Comparison of ENCODE assay signal across 9 mouse cellular contexts in the genomic region with DNA sequence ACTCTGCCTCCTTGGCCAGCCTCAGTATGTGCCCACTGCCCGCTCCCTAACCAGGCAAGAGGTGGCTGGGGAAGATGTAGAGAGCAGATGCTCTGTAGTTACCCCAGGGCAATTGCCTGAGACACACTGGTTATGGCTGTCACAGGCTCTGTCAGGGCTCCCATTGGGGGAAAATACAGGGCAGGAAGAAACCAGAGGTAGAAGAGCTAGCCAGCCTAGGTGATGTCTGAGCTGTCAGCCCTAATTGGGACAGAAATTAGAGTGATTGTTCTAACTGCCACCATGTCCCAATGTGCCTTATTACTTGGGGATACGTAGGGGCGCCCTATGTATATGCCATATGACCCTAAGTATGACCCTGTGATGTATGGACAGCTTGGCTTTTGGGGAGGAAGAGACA. TPM values are rescaled to one million over a fixed set of nuclear protein-coding genes. Genes with fewer than 3 reads are reported as not detected.
DNase-seq lines count a peak whose midpoint lies in the region; ATAC-seq lines count a peak whose summit lies in the region.
"Had no signal": no experiment of that assay in that cellular context is flagged by ENCODE, and none has a peak within 500 bp of the region (broad histone marks: within the 10 kb centered on the region; RNA-seq: fewer than 3 reads in every experiment).

No protein-coding gene starts in this region.

- no peaks in the 10 kb centered on the region for H3K9me3 ChIP-seq in kidney, embryonic 14.5 days (ENCODE audit: control insufficient read depth, low read length)
- H3K9me3 ChIP-seq in kidney, embryonic 16.5 days (ENCODE audit: low read length): no peaks in the 10 kb centered on the region
- H3K9me3 ChIP-seq in embryonic facial prominence, embryonic 10.5 days: no peaks in the 10 kb centered on the region
- H3K9me3 ChIP-seq in hindbrain, embryonic 15.5 days: no peaks in the 10 kb centered on the region
- H3K9me3 ChIP-seq in midbrain, embryonic 15.5 days: no peaks in the 10 kb centered on the region

- ATAC-seq in kidney, embryonic 14.5 days (ENCODE audit: low FRiP score, low TSS enrichment): no peak
- ATAC-seq in kidney, embryonic 16.5 days (ENCODE audit: low FRiP score, low TSS enrichment): no peak
- no peak for ATAC-seq in hindbrain, embryonic 15.5 days (ENCODE audit: low FRiP score, low read depth)
- ATAC-seq in midbrain, embryonic 15.5 days (replicated peaks): no peak
- ATAC-seq in frontal cortex, adult (ENCODE audit: low TSS enrichment): no peak

- 88% methylated on average over 3 of the region's 3 CpGs for WGBS in kidney, embryonic 14.5 days
- 95% methylated on average over 3 of the region's 3 CpGs for WGBS in kidney, embryonic 16.5 days
- 90% methylated on average over 3 of the region's 3 CpGs for WGBS in embryonic facial prominence, embryonic 10.5 days
- 93% methylated on average over 3 of the region's 3 CpGs for WGBS in hindbrain, embryonic 15.5 days
- 85% methylated on average over 3 of the region's 3 CpGs for WGBS in midbrain, embryonic 15.5 days

- H3K36me3 ChIP-seq in kidney, embryonic 14.5 days (ENCODE audit: control insufficient read depth, insufficient read depth, low read length): peaks cover 25% of the 10 kb centered on the region
- H3K36me3 ChIP-seq in kidney, embryonic 16.5 days (ENCODE audit: insufficient read depth, low read length): peaks cover 23% of the 10 kb centered on the region
- H3K36me3 ChIP-seq in embryonic facial prominence, embryonic 10.5 days (replicated peaks): peaks cover 39% of the 10 kb centered on the region
- H3K36me3 ChIP-seq in hindbrain, embryonic 15.5 days: peaks cover 29% of the 10 kb centered on the region
- H3K36me3 ChIP-seq in midbrain, embryonic 15.5 days (replicated peaks): peaks cover 20% of the 10 kb centered on the region

- no peak overlapping the region for H3K27ac ChIP-seq in kidney, embryonic 14.5 days (ENCODE audit: low read depth, low read length)
- no peak overlapping the region for H3K27ac ChIP-seq in kidney, embryonic 16.5 days (ENCODE audit: low read length)
- H3K27ac ChIP-seq in embryonic facial prominence, embryonic 10.5 days (replicated peaks): no peak overlapping the region
- H3K27ac ChIP-seq in hindbrain, embryonic 15.5 days (replicated peaks): no peak overlapping the region
- no peak overlapping the region for H3K27ac ChIP-seq in midbrain, embryonic 15.5 days

- no peaks in the 10 kb centered on the region for H3K27me3 ChIP-seq in kidney, embryonic 14.5 days (ENCODE audit: control insufficient read depth, insufficient read depth, low read length)
- no peaks in the 10 kb centered on the region for H3K27me3 ChIP-seq in kidney, embryonic 16.5 days (ENCODE audit: insufficient read depth, low read length)
- no peaks in the 10 kb centered on the region for H3K27me3 ChIP-seq in embryonic facial prominence, embryonic 10.5 days (replicated peaks; ENCODE audit: low read depth, poor library complexity, severe bottlenecking)
- H3K27me3 ChIP-seq in hindbrain, embryonic 15.5 days: no peaks in the 10 kb centered on the region
- no peaks in the 10 kb centered on the region for H3K27me3 ChIP-seq in midbrain, embryonic 15.5 days (replicated peaks)

- no peak overlapping the region for H3K9ac ChIP-seq in kidney, embryonic 14.5 days (ENCODE audit: low read depth, low read length)
- no peak overlapping the region for H3K9ac ChIP-seq in kidney, embryonic 16.5 days (replicated peaks; ENCODE audit: low read length)
- H3K9ac ChIP-seq in hindbrain, embryonic 15.5 days: peak overlapping the region; percentile 90
- no peak overlapping the region; the same call in 1 of the 2 replicates for H3K9ac ChIP-seq in midbrain, embryonic 15.5 days

- H3K4me2 ChIP-seq in kidney, embryonic 14.5 days (replicated peaks; ENCODE audit: low read depth, low read length): peak overlapping the region; percentile 63; the same call in 1 of the 2 replicates
- no peak overlapping the region for H3K4me2 ChIP-seq in kidney, embryonic 16.5 days (replicated peaks; ENCODE audit: low read depth, low read length)
- H3K4me2 ChIP-seq in hindbrain, embryonic 15.5 days: peak overlapping the region; percentile 78
- H3K4me2 ChIP-seq in midbrain, embryonic 15.5 days: peak overlapping the region; percentile 69

- H3K4me3 ChIP-seq in kidney, embryonic 14.5 days (ENCODE audit: low read length): peak overlapping the region; percentile 61; the same call in 1 of the 2 replicates
- H3K4me3 ChIP-seq in kidney, embryonic 16.5 days (ENCODE audit: low read length): no peak overlapping the region
- H3K4me3 ChIP-seq in embryonic facial prominence, embryonic 10.5 days: peak overlapping the region; percentile 88
- peak overlapping the region; percentile 82 for H3K4me3 ChIP-seq in hindbrain, embryonic 15.5 days
- H3K4me3 ChIP-seq in midbrain, embryonic 15.5 days: peak overlapping the region; percentile 89

- H3K4me1 ChIP-seq in kidney, embryonic 14.5 days (ENCODE audit: control insufficient read depth, insufficient read depth, low read length): peaks cover 10% of the 10 kb centered on the region
- peaks cover 21% of the 10 kb centered on the region for H3K4me1 ChIP-seq in kidney, embryonic 16.5 days (ENCODE audit: insufficient read depth, low read length)
- H3K4me1 ChIP-seq in embryonic facial prominence, embryonic 10.5 days: peaks cover 47% of the 10 kb centered on the region
- peaks cover 36% of the 10 kb centered on the region for H3K4me1 ChIP-seq in hindbrain, embryonic 15.5 days (replicated peaks)
- peaks cover 37% of the 10 kb centered on the region for H3K4me1 ChIP-seq in midbrain, embryonic 15.5 days

- no peak for DNase-seq in embryonic facial prominence, embryonic 10.5 days (ENCODE audit: low spot score)
- no peak for DNase-seq in embryo, embryonic 11 days
- no peak for DNase-seq in embryo, embryonic 9.5 days (ENCODE audit: extremely low spot score)
- DNase-seq: cerebellum, adult 8-10 months had no signal

RNA-seq across cellular contexts. Expression of a gene that starts 1.5 kb away (rescaled TPM):
- 11.0 and 23.3 TPM in 2 replicates for polyA plus RNA-seq in kidney, embryonic 14.5 days (2014; fragmentation: Nextera tagmentation; extraction: Ambion mirVana)
- polyA plus RNA-seq in kidney, embryonic 16.5 days (2015; fragmentation: Nextera tagmentation; extraction: Ambion mirVana): 15.3 and 19.0 TPM in 2 replicates
- polyA plus RNA-seq in embryonic facial prominence, embryonic 10.5 days (2016; fragmentation: Nextera tagmentation; extraction: Ambion mirVana): 28.4 and 29.4 TPM in 2 replicates
- polyA plus RNA-seq in hindbrain, embryonic 15.5 days (2015; fragmentation: Nextera tagmentation; extraction: Ambion mirVana): 50.3 and 57.5 TPM in 2 replicates
- 53.6 and 53.8 TPM in 2 replicates for polyA plus RNA-seq in midbrain, embryonic 15.5 days (2015; fragmentation: Nextera tagmentation; extraction: Ambion mirVana)

RNA-seq across cellular contexts. Expression of a gene that starts 17.8 kb away (rescaled TPM):
- 48.7 and 50.0 TPM in 2 replicates for polyA plus RNA-seq in kidney, embryonic 14.5 days (2014; fragmentation: Nextera tagmentation; extraction: Ambion mirVana)
- polyA plus RNA-seq in kidney, embryonic 16.5 days (2015; fragmentation: Nextera tagmentation; extraction: Ambion mirVana): 43.9 and 46.3 TPM in 2 replicates
- 44.1 TPM in 2 replicates for polyA plus RNA-seq in embryonic facial prominence, embryonic 10.5 days (2016; fragmentation: Nextera tagmentation; extraction: Ambion mirVana)
- polyA plus RNA-seq in hindbrain, embryonic 15.5 days (2015; fragmentation: Nextera tagmentation; extraction: Ambion mirVana): 45.6 and 49.2 TPM in 2 replicates
- polyA plus RNA-seq in midbrain, embryonic 15.5 days (2015; fragmentation: Nextera tagmentation; extraction: Ambion mirVana): 46.2 and 49.5 TPM in 2 replicates

RNA-seq across cellular contexts. Expression of a gene that starts 24.1 kb away (rescaled TPM):
- polyA plus RNA-seq in kidney, embryonic 14.5 days (2014; fragmentation: Nextera tagmentation; extraction: Ambion mirVana): 27.8 and 39.0 TPM in 2 replicates
- polyA plus RNA-seq in kidney, embryonic 16.5 days (2015; fragmentation: Nextera tagmentation; extraction: Ambion mirVana): 40.3 and 41.9 TPM in 2 replicates
- 60.7 and 62.0 TPM in 2 replicates for polyA plus RNA-seq in embryonic facial prominence, embryonic 10.5 days (2016; fragmentation: Nextera tagmentation; extraction: Ambion mirVana)
- 30.7 and 33.6 TPM in 2 replicates for polyA plus RNA-seq in hindbrain, embryonic 15.5 days (2015; fragmentation: Nextera tagmentation; extraction: Ambion mirVana)
- 32.6 and 33.8 TPM in 2 replicates for polyA plus RNA-seq in midbrain, embryonic 15.5 days (2015; fragmentation: Nextera tagmentation; extraction: Ambion mirVana)

RNA-seq across cellular contexts. Expression of a gene that starts 25.3 kb away (rescaled TPM):
- 0.33 and 0.88 TPM in 2 replicates for polyA plus RNA-seq in kidney, embryonic 14.5 days (2014; fragmentation: Nextera tagmentation; extraction: Ambion mirVana)
- polyA plus RNA-seq in kidney, embryonic 16.5 days (2015; fragmentation: Nextera tagmentation; extraction: Ambion mirVana): 1.4 and 1.5 TPM in 2 replicates
- 0.16 and 0.45 TPM in 2 replicates for polyA plus RNA-seq in embryonic facial prominence, embryonic 10.5 days (2016; fragmentation: Nextera tagmentation; extraction: Ambion mirVana)
- 0.77 and 0.90 TPM in 2 replicates for polyA plus RNA-seq in hindbrain, embryonic 15.5 days (2015; fragmentation: Nextera tagmentation; extraction: Ambion mirVana)
- polyA plus RNA-seq in midbrain, embryonic 15.5 days (2015; fragmentation: Nextera tagmentation; extraction: Ambion mirVana): 0.61 and 0.62 TPM in 2 replicates

RNA-seq across cellular contexts. Expression of a gene that starts 25.8 kb away (rescaled TPM):
- 5.2 and 6.0 TPM in 2 replicates for polyA plus RNA-seq in kidney, embryonic 14.5 days (2014; fragmentation: Nextera tagmentation; extraction: Ambion mirVana)
- 9.1 and 9.7 TPM in 2 replicates for polyA plus RNA-seq in kidney, embryonic 16.5 days (2015; fragmentation: Nextera tagmentation; extraction: Ambion mirVana)
- 0.39 and 0.65 TPM in 2 replicates for polyA plus RNA-seq in embryonic facial prominence, embryonic 10.5 days (2016; fragmentation: Nextera tagmentation; extraction: Ambion mirVana)
- polyA plus RNA-seq in hindbrain, embryonic 15.5 days (2015; fragmentation: Nextera tagmentation; extraction: Ambion mirVana): 5.2 and 6.1 TPM in 2 replicates
- polyA plus RNA-seq in midbrain, embryonic 15.5 days (2015; fragmentation: Nextera tagmentation; extraction: Ambion mirVana): 2.5 and 2.9 TPM in 2 replicates
